Mouse (Mus musculus) thymus, postnatal 0 days (tissue): Measurements from ENCODE around the gene Elp6. TPM values are rescaled to one million over a fixed set of nuclear protein-coding genes. Genes with fewer than 3 reads are reported as not detected.
"Not testable (repeated sequence)": the region's sequence is repeated elsewhere in the genome, so short reads cannot be mapped to it uniquely, and the experiment has no call there.

ENCODE experiments used
- DNase-seq: peaks from one replicate; pipeline ENCODE4 v3.0.0-alpha.2; 2015; ENCODE audit warnings: low spot score
- polyA plus RNA-seq: library from polyadenylated mRNA; unstranded; fragments of >200 nt; fragmentation: Nextera tagmentation; extraction: Ambion mirVana; gene quantifications from 2 replicates; pipeline ENCODE4 v1.2.1, GENCODE M21; 2015

The Elp6 gene
- polyA plus RNA-seq, 1 experiment from 2014 or later = 20.5 TPM

GRCm38 (mm10) chr9:110315904-110316303, 10.9 kb downstream of the Elp6 start:
- DNase-seq = no peak

GRCm38 (mm10) chr9:110316503-110316902, 11.5 kb downstream of the Elp6 start:
- no peak for DNase-seq

GRCm38 (mm10) chr9:110320769-110321168, 15.8 kb downstream of the Elp6 start:
- no peak for DNase-seq

- no peak for DNase-seq
These were observed 18.0 kb downstream of the Elp6 start for GRCm38 (mm10) chr9:110322972-110323371.

- DNase-seq = no peak
These were observed 19.2 kb downstream of the Elp6 start for GRCm38 (mm10) chr9:110324181-110324580.

- no peak for DNase-seq
These were observed 23.2 kb downstream of the Elp6 start for GRCm38 (mm10) chr9:110328178-110328577.

GRCm38 (mm10) chr9:110328946-110329630, 24.1 kb downstream of the Elp6 start:
- peak; percentile 19 for DNase-seq

GRCm38 (mm10) chr9:110329655-110330054, 24.7 kb downstream of the Elp6 start:
- peak; percentile 60 for DNase-seq

GRCm38 (mm10) chr9:110330341-110330740, 25.4 kb downstream of the Elp6 start:
- no peak for DNase-seq

- DNase-seq = not testable (repeated sequence)
These were observed 25.9 kb downstream of the Elp6 start for GRCm38 (mm10) chr9:110330913-110331312.

GRCm38 (mm10) chr9:110333135-110333895, 28.3 kb downstream of the Elp6 start, which contains the start of gene Scap:
Gene Scap (plus strand): TSS chr9:110333288.
- peak; percentile 95 for DNase-seq

- peak; percentile 6 for DNase-seq
These were observed 28.9 kb downstream of the Elp6 start for GRCm38 (mm10) chr9:110333896-110334259.

GRCm38 (mm10) chr9:110334849-110335248, 29.9 kb downstream of the Elp6 start:
- DNase-seq = no peak

- DNase-seq = no peak
These were observed 35.2 kb downstream of the Elp6 start for GRCm38 (mm10) chr9:110340037-110340750.

- no peak for DNase-seq
These were observed 37.0 kb downstream of the Elp6 start for GRCm38 (mm10) chr9:110342008-110342407.

- DNase-seq = no peak
These were observed 38.8 kb downstream of the Elp6 start for GRCm38 (mm10) chr9:110343805-110344204.

- no peak for DNase-seq
These were observed 40.2 kb downstream of the Elp6 start for GRCm38 (mm10) chr9:110345057-110345739.

- DNase-seq = no peak
These were observed 43.9 kb downstream of the Elp6 start for GRCm38 (mm10) chr9:110348899-110349298.

- DNase-seq = no peak
These were observed 45.2 kb downstream of the Elp6 start for GRCm38 (mm10) chr9:110350188-110350587.

- no peak for DNase-seq
These were observed 45.6 kb downstream of the Elp6 start for GRCm38 (mm10) chr9:110350612-110351011.

GRCm38 (mm10) chr9:110351350-110351749, 46.4 kb downstream of the Elp6 start:
- DNase-seq = no peak
